Mouse (Mus musculus) lung, postnatal 0 days (tissue): ENCODE data around the gene Rnf144b.

Source experiments
- CTCF ChIP-seq: IDR thresholded peaks from 2 replicates; pipeline ENCODE4 v1.5.1; 2016; ENCODE audit warnings: antibody characterized with exemption, mild to moderate bottlenecking
- EP300 ChIP-seq: IDR thresholded peaks from 2 replicates; pipeline ENCODE4 v1.6.1; 2016; ENCODE audit warnings: antibody characterized with exemption, mild to moderate bottlenecking, control low read depth

DNA sequence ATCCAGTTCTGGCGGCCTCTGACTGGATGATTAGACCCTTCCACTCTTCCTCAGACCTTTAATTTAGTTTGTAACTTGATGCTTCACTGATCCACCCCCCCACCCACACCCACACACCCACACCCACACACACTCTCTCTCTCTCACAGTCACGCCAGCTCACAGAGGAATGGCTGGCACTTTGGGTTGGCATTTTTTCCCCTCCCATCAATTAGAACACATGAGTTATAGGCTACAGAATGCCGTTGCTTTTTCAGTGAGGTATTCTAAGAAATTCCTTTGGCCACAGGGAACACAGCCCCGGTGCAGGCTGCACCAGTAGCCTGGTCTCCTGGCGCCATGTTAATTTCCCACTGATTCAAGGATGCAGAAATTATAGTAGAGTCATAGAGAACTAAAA lies 3.1 kb downstream of the Rnf144b start:
- no peak for TF ChIP-seq CTCF
- no peak for TF ChIP-seq EP300
